Mouse (Mus musculus) inflammation-experienced regulatory T-cells, adult 16 weeks (primary cell): Measurements from ENCODE around the gene Gm7102. TPM values are rescaled to one million over a fixed set of nuclear protein-coding genes. Genes with fewer than 3 reads are reported as not detected.

Experiments
- polyA plus RNA-seq: library from polyadenylated mRNA; unstranded; fragments of 100-300 nt; shearing (Covaris generic); gene quantifications from one replicate; pipeline ENCODE4 v1.2.1, GENCODE M21; 2017

Gene Gm7102
- polyA plus RNA-seq = not detected

DNA sequence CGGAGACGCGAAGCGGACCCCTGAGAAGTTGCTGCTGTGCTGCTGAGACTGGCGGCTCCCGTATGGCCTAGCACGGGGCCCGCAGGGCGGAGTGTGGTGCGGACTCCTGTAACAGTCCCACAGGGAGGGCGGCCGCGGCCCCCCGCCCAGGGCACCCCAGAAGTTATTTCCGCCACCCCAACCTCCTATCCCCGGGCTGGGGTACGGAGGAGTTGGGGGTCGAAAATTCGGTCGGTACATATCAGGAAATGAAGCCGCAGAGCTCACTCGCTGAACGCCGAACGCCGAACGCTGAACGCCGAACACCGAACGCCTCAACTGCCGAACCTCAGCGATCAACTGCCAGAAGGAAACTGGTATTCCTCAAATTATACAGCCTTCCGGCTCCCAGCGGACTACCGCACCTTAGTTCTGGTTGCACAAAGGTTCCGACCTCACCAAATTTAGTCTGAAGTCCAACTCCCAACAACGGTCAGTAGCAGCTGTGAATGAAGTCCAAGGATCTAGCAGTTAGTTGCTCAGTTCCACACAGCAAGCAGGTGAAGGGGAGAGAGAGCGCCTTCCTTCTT lies at the start of gene Gm7102:
TSS of gene Gm7102 (minus strand) at position 554 of the 569 bp plus-strand sequence.

DNA sequence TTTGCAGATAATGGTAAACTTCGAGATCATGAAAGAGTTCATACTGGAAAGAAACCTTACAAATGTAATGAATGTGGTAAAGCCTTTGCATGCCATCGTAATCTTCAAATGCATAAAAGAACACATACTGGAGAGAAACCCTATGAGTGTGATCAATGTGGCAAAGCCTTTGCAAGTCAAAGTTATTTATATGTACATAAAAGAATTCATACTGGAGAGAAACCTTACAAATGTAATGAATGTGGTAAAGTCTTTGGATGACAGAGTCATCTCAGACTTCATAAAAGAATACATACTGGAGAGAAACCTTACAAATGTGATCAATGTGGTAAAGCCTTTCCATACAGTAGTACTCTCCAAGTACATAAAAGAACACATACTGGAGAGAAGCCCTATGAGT lies 7.5 kb upstream of the Gm7102 start, which contains the start of gene Gm6020:
TSS of gene Gm6020 (plus strand) at position 301 of the 400 bp plus-strand sequence.

DNA sequence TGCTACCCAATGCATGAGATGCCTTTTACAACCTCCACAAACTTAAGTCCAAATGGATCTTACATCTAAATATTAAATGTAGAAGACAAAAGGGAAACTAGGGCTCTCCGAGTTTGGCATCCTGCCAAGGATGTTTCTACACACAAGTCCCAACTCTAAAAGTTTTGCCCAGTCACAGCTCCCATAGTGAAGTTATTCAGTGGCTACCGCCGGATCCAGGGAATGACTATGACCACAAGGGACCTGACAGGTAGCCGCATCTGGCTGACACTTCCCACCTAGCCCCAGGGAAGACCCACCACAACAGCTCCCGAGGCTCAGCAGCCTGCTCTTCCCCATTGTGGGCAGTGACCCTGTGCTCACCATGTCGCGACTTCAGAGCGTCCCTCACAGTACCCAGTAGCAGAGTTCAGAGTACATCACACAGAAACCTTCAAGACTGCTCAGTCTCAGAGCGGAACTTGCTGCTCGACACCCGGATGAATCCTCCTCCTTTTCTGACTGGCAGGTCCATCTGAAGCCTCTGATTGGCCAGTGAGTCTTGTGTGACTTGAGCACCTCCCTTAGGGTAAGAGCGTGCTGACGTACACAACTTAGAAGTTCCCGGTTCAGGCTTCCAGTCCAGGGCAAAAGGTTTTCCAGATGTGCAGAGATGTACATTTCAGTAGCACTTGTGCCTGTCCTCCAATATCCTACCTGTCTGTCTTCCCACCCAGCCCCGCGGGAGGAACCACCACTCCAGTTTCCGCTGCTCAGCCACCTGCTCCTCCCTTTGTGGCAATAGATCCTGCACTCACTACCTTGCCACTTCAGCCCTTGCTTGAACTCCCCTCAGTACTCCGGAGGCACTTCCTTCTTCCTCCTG lies 35.5 kb downstream of the Gm7102 start, which contains the start of gene Zfp950:
TSS of gene Zfp950 (minus strand) at position 499 of the 865 bp plus-strand sequence.

Other genes starting within 250 kb of the Gm7102 start
- gene Zfp950, start 35.5 kb downstream of the Gm7102 start, polyA plus RNA-seq = 63.3 TPM
- gene Gm6020, start 7.6 kb upstream of the Gm7102 start, polyA plus RNA-seq = not detected
- 7.1 TPM for gene Csf2ra, start 52.1 kb upstream of the Gm7102 start, polyA plus RNA-seq
- not detected for gene Gm21060, start 120.8 kb upstream of the Gm7102 start, polyA plus RNA-seq